Mouse (Mus musculus) C2C12 (cell line): ENCODE measurements at regions not wholly inside any gene's neighbourhood (a gene's known extent, or its start where the extent isn't known, plus 50 kb on each side); places are given as distances from the start of the nearest gene placed in this dataset.

Experiments used
- CEBPB ChIP-seq: IDR thresholded peaks from one replicate; pipeline ENCODE4 v1.6.1; 2011; ENCODE audit warnings: low read depth, mild to moderate bottlenecking, control low read depth, moderate library complexity
- CTCF ChIP-seq: IDR thresholded peaks from one replicate; pipeline ENCODE4 v1.5.1; 2011; ENCODE audit not compliant: control insufficient read depth, insufficient read depth, insufficient read length
- MAX ChIP-seq: IDR thresholded peaks from one replicate; pipeline ENCODE4 v1.6.1; 2011; ENCODE audit warnings: mild to moderate bottlenecking, control low read depth
- MYOG ChIP-seq: IDR thresholded peaks from one replicate; pipeline ENCODE4 v1.6.1; 2011; ENCODE audit not compliant: control insufficient read depth, insufficient read length; ENCODE audit errors: extremely low read depth
- USF1 ChIP-seq: IDR thresholded peaks from one replicate; pipeline ENCODE4 v1.6.1; 2011; ENCODE audit warnings: low read depth, mild to moderate bottlenecking, control low read depth, moderate library complexity

DNA sequence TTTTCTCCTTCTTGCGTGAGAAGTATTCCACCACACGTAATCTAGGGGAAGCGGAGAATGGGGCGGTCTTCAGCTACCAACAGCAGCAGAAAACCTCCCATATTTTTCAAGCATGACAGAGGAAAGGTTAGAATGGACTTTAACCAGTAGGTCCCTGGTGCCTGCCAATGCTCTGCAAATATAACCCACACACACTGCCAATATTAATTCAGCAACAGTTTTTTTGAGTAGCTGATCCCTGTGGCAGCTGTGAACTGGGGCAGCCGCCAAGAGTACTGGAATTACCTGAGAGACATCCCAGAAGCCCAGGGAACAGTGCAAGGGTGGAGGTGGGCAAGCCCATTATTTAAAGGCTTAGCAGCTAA lies 74.1 kb upstream of the Tmem17 start:
- TF ChIP-seq CTCF (no peak), USF1 (no peak), MYOG (no peak), MAX (no peak), CEBPB (no peak)
